Mouse (Mus musculus): ENCODE data around the gene Cbr2. TPM values are rescaled to one million over a fixed set of nuclear protein-coding genes. Genes with fewer than 3 reads are reported as not detected.

Gene Cbr2
- polyA plus RNA-seq, 1 experiment from 2014 or later = 12.6 TPM

DNA sequence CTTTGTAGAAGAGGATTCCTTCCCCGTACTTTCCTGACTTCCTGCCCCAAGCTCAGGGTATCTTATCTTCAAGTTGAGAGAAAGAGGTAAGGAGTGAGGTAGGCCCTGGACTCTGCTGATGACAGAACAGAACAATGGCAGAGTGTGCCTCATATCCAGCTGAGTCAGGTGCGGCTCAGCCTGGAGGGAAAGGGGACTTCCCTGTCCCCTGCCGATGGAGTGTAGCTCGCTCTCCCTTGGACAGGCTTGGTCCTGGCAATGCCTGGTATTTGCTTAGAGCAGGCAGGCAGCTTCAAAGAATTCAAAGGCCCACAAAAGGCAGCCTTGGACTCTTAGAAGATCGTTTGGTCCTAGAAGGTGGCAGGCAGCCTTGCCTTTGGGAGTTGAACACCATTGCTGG is 25.8 kb downstream of the Cbr2 start:
- no peak for ATAC-seq (ENCODE audit: insufficient number of reproducible peaks, low FRiP score, low TSS enrichment, low read depth)
- no peak overlapping the region for H3K4me3 ChIP-seq
- H3K27me3 ChIP-seq = no peaks in the 10 kb centered on the region
- 59% methylated on average over 5 of the region's 5 CpGs for WGBS
- peaks cover 65% of the 10 kb centered on the region for H3K4me1 ChIP-seq
- peak overlapping the region; percentile 58 for H3K27ac ChIP-seq
- no peak overlapping the region for H3K4me2 ChIP-seq
- H3K36me3 ChIP-seq = peaks cover 38% of the 10 kb centered on the region
- H3K9ac ChIP-seq = no peak overlapping the region
- no peaks in the 10 kb centered on the region for H3K9me3 ChIP-seq

GRCm38 (mm10) chr11:120704486-120705325 is 27.2 kb downstream of the Cbr2 start:
- Histone ChIP-seq H3K4me3 (no peak overlapping the region), H3K27ac (peak overlapping the region; percentile 39), H3K9ac (0 out of 2 replicates have a peak overlapping the region, but pooled peaks have one; percentile 15), H3K4me1 (peaks cover 59% of the 10 kb centered on the region), H3K9me3 (no peaks in the 10 kb centered on the region), H3K36me3 (peaks cover 34% of the 10 kb centered on the region), H3K4me2 (no peak overlapping the region), H3K27me3 (no peaks in the 10 kb centered on the region)
- no peak for ATAC-seq (ENCODE audit: insufficient number of reproducible peaks, low FRiP score, low TSS enrichment, low read depth)
- WGBS = 26% methylated on average over 8 of the region's 8 CpGs

DNA sequence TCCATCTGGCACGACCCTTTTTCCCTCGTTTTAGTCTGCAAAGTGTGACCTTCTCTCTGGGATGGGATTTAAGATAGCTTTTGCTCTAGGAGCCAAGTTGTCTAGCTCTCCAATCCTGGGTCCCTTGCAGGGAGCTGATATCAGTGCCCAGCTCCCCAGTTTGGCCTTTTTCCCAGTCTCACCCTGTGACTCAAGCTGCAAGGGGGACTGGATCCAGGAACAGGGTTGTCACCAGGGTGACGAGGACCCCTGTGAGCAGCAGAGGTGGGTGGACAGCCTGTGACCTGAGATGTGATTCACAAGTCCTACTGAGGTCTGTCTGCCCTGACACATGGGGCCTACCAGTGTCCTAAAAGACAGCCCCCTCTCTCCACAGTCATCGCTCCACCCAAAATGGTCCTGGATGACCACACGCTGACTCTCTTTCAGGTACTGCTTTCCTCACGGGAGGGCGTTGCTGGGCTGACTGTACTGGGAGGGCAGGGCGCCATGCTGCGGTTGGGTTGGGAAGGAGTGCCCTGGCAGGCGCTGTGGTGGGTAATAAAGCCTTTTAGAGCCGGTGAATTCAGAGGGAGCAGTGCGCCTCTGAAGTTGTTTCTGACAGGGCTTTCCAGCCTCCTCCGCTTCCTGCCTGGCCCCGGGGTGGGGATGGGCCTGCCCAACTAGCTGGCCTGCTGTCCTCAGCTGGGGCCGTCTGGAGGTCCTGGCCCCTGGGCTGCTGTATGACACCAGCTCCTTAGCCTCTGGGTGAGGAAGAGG is 28.0 kb downstream of the Cbr2 start:
- no peak overlapping the region for H3K4me3 ChIP-seq
- H3K27ac ChIP-seq = peak overlapping the region; percentile 39
- no peak overlapping the region for H3K4me2 ChIP-seq
- WGBS = 30% methylated on average over 15 of the region's 15 CpGs
- peak; percentile 32; the same call in 1 of the 2 replicates for ATAC-seq (ENCODE audit: insufficient number of reproducible peaks, low FRiP score, low TSS enrichment, low read depth)
- no peaks in the 10 kb centered on the region for H3K9me3 ChIP-seq
- H3K4me1 ChIP-seq = peaks cover 56% of the 10 kb centered on the region
- H3K9ac ChIP-seq = 0 out of 2 replicates have a peak overlapping the region, but pooled peaks have one; percentile 0
- H3K36me3 ChIP-seq = peaks cover 31% of the 10 kb centered on the region
- H3K27me3 ChIP-seq = no peaks in the 10 kb centered on the region

GRCm38 (mm10) chr11:120697741-120698140 is 34.2 kb downstream of the Cbr2 start:
- Histone ChIP-seq H3K27ac (no peak overlapping the region), H3K9ac (no peak overlapping the region), H3K9me3 (no peaks in the 10 kb centered on the region), H3K4me3 (no peak overlapping the region), H3K4me2 (no peak overlapping the region), H3K27me3 (no peaks in the 10 kb centered on the region), H3K4me1 (peaks cover 30% of the 10 kb centered on the region), H3K36me3 (peaks cover 42% of the 10 kb centered on the region)
- WGBS = 34% methylated on average over 10 of the region's 10 CpGs
- ATAC-seq (ENCODE audit: insufficient number of reproducible peaks, low FRiP score, low TSS enrichment, low read depth) = no peak

DNA sequence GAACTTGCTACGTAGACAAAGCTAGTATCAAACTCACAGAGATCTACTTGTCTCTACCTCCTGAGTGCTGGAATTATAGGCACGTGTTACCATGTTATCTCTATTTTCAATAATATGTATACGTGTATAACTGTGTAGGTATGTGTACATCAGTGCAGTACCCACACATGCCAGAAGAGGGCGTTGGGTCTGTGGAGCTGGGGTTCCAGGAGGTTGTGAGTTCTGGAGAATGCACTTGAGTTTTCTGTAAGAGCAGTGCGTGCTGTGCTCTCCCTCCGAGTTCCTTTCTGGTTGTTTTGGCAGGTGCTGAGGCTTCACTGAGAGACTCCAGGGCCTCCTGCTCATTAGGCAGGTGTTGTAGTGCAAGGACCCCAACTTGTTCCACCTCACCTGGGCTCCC is 35.3 kb downstream of the Cbr2 start:
- WGBS = 88% methylated on average over 6 of the region's 6 CpGs
- Histone ChIP-seq H3K27me3 (no peaks in the 10 kb centered on the region), H3K4me2 (no peak overlapping the region), H3K4me1 (peaks cover 30% of the 10 kb centered on the region), H3K27ac (no peak overlapping the region), H3K36me3 (peaks cover 35% of the 10 kb centered on the region), H3K4me3 (no peak overlapping the region), H3K9me3 (no peaks in the 10 kb centered on the region), H3K9ac (no peak overlapping the region)
- ATAC-seq (ENCODE audit: insufficient number of reproducible peaks, low FRiP score, low TSS enrichment, low read depth) = no peak

DNA sequence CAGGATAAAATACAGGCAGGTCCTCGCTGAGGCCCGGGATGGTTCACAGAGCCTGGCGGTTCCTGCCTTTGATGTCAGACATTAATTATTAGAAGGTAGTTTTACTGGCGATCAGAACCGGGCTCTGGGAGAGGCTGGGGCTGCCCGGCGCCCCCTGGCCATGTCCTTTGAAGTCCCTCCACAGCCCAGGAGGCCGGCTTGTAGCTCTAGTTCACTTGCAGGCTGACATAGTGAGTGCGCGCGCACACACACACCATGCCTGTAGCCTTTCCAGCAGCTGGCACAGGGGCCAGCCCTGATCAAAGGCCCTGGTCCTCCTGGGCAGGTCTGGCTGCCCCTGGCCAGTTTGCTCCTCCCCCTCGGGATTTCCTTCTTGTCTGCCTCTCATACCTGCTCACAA is 36.3 kb downstream of the Cbr2 start:
- H3K27me3 ChIP-seq = no peaks in the 10 kb centered on the region
- no peak overlapping the region for H3K9ac ChIP-seq
- H3K9me3 ChIP-seq = no peaks in the 10 kb centered on the region
- no peak overlapping the region for H3K4me2 ChIP-seq
- WGBS = 20% methylated on average over 12 of the region's 12 CpGs
- H3K4me1 ChIP-seq = peaks cover 30% of the 10 kb centered on the region
- peaks cover 34% of the 10 kb centered on the region for H3K36me3 ChIP-seq
- ATAC-seq (ENCODE audit: insufficient number of reproducible peaks, low FRiP score, low TSS enrichment, low read depth) = peak; percentile 7; the same call in 1 of the 2 replicates
- no peak overlapping the region for H3K4me3 ChIP-seq
- H3K27ac ChIP-seq = peak overlapping the region; percentile 57; the same call in 1 of the 2 replicates

GRCm38 (mm10) chr11:120695184-120695583 is 36.7 kb downstream of the Cbr2 start:
- Histone ChIP-seq H3K9ac (no peak overlapping the region), H3K27ac (peak overlapping the region; percentile 57), H3K4me1 (peaks cover 30% of the 10 kb centered on the region), H3K36me3 (peaks cover 39% of the 10 kb centered on the region), H3K27me3 (no peaks in the 10 kb centered on the region), H3K4me2 (no peak overlapping the region), H3K9me3 (no peaks in the 10 kb centered on the region), H3K4me3 (no peak overlapping the region)
- ATAC-seq (ENCODE audit: insufficient number of reproducible peaks, low FRiP score, low TSS enrichment, low read depth) = peak; percentile 35; the same call in 1 of the 2 replicates
- WGBS = 13% methylated on average over 4 of the region's 4 CpGs

DNA sequence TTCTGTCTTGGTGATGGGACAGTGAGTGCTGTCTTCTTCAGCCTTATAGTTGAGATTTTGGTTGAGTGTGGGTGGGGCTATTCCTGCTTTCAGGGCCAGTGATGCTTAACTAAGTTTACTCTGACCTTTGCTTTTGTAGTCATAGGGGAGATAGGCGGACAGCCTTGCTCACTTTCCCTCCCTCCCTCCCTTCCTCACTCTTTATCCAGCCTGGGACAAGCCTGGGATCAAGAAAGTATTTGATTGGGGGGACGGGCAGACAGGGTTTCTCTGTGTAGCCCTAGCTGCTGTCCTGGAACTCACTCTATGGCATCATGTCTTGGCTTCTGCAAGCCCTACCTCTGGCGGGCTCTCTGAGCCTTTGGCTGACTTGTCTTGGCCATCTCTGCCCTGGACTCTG is 38.5 kb downstream of the Cbr2 start:
- peaks cover 42% of the 10 kb centered on the region for H3K36me3 ChIP-seq
- H3K9ac ChIP-seq = no peak overlapping the region
- H3K4me3 ChIP-seq = no peak overlapping the region
- no peak for ATAC-seq (ENCODE audit: insufficient number of reproducible peaks, low FRiP score, low TSS enrichment, low read depth)
- no peak overlapping the region for H3K4me2 ChIP-seq
- WGBS = 79% methylated on average over 3 of the region's 3 CpGs
- H3K27me3 ChIP-seq = no peaks in the 10 kb centered on the region
- H3K4me1 ChIP-seq = peaks cover 29% of the 10 kb centered on the region
- no peaks in the 10 kb centered on the region for H3K9me3 ChIP-seq
- no peak overlapping the region for H3K27ac ChIP-seq

DNA sequence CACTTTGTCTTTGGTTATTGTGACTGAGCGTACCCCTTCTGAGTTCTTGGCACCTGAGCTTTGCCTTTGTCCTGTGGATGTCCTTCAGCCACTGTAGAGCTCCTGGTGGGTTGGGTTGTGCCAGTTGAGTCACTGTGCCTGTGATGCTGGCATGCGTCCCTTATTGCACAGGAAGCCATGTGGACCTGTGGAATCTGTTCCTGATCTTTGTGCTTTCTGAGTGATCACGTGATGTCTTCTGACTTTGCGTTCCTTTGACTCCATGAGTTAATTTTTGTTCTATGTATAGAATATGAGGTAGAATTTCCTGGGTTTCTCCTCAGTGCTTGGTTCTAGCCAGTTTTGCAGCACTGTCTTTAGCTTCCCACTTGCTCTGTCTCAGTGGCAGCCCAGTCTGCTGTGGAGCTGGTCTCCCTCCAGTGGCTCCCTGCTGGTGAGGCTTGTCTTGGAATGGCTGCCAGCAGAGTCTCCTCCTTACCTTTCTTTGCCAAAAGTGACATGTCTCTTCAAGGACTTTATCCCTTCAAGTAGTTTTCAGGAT is 39.4 kb downstream of the Cbr2 start:
- Histone ChIP-seq H3K4me1 (peaks cover 20% of the 10 kb centered on the region), H3K4me3 (no peak overlapping the region), H3K9ac (no peak overlapping the region), H3K27me3 (no peaks in the 10 kb centered on the region), H3K36me3 (peaks cover 45% of the 10 kb centered on the region), H3K9me3 (no peaks in the 10 kb centered on the region), H3K4me2 (no peak overlapping the region), H3K27ac (no peak overlapping the region)
- WGBS = 78% methylated on average over 4 of the region's 4 CpGs
- ATAC-seq (ENCODE audit: insufficient number of reproducible peaks, low FRiP score, low TSS enrichment, low read depth) = no peak

- no peak overlapping the region for H3K27ac ChIP-seq
- WGBS = 82% methylated on average over 3 of the region's 3 CpGs
- H3K4me3 ChIP-seq = no peak overlapping the region
- no peaks in the 10 kb centered on the region for H3K27me3 ChIP-seq
- no peak for ATAC-seq (ENCODE audit: insufficient number of reproducible peaks, low FRiP score, low TSS enrichment, low read depth)
- H3K4me1 ChIP-seq = 0 out of 2 replicates have a peak, but pooled peaks cover 8% of the 10 kb centered on the region
- H3K9me3 ChIP-seq = no peaks in the 10 kb centered on the region
- H3K9ac ChIP-seq = no peak overlapping the region
- no peak overlapping the region for H3K4me2 ChIP-seq
- H3K36me3 ChIP-seq = peaks cover 61% of the 10 kb centered on the region
Observed at GRCm38 (mm10) chr11:120689365-120689764, 42.5 kb downstream of the Cbr2 start.

DNA sequence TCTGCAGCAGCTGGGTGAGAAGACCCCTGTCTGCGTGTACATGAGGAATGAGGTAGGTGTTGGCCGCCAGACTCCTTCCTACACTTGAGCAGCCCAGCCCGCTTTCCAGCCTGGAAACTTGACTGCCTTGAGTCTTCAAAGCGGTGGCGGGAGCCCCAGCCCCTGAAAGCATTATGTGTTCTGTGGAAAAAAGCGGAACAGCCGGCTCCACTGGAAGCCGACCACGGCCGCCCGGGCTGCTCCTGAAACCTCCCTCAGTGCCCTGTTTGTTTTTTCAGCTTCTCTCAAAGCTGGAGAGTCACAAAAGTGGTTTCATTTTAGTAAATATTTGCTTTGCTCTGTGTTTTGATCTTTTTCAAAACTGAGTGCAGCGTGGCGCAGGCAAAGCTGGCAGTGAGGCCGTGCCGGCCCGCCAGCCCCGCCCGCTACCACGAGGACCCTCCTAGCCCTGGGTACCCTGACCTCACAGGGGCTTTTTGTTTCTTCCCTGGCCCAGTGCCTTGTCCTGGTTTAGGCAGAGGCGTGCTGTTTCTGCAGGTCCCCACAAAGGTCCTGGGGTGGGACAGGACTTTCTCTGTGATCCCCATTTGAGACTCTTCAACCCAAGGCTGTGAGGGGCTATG is 45.2 kb downstream of the Cbr2 start:
- 64% methylated on average over 20 of the region's 20 CpGs for WGBS
- peaks cover 72% of the 10 kb centered on the region for H3K36me3 ChIP-seq
- H3K4me3 ChIP-seq = no peak overlapping the region
- H3K27ac ChIP-seq = peak overlapping the region; percentile 77
- H3K9ac ChIP-seq = no peak overlapping the region
- H3K4me2 ChIP-seq = no peak overlapping the region
- H3K4me1 ChIP-seq = 0 out of 2 replicates have a peak, but pooled peaks cover 7% of the 10 kb centered on the region
- no peaks in the 10 kb centered on the region for H3K27me3 ChIP-seq
- ATAC-seq (ENCODE audit: insufficient number of reproducible peaks, low FRiP score, low TSS enrichment, low read depth) = peak; percentile 60; the same call in 1 of the 2 replicates
- H3K9me3 ChIP-seq = no peaks in the 10 kb centered on the region

All from limb, embryonic 15.5 days (tissue).